In the genomic region with DNA sequence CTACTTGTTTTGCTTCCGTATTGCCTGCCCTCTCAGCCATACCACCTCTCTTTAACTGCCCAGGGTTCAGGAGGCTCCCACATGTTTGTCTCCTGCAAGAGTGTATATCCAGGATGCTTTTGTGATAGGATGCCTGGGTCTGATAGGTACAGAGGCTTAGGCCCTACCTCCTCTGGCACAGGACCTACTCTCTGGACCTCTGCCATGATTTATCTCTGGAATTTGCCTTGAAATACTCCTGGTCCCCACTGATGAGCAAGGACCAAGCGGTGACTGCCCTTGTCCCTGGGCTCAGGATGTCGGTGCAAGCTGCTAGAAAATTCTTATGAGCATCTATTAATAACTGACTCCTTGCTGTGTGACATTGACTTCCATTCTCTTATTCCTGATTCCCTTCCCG, we compare ENCODE assay signal across 19 mouse cellular contexts. TPM values are rescaled to one million over a fixed set of nuclear protein-coding genes. Genes with fewer than 3 reads are reported as not detected.
DNase-seq lines count a peak whose midpoint lies in the region; ATAC-seq and TF ChIP-seq lines count a peak whose summit lies in the region.
"Had no signal": no experiment of that assay in that cellular context is flagged by ENCODE, and none has a peak within 500 bp of the region (broad histone marks: within the 10 kb centered on the region; RNA-seq: fewer than 3 reads in every experiment).

No protein-coding gene starts in this region.

- WGBS in embryonic facial prominence, embryonic 13.5 days: 87% methylated on average over 4 of the region's 4 CpGs
- 88% methylated on average over 4 of the region's 4 CpGs for WGBS in embryonic facial prominence, embryonic 10.5 days
- 60% methylated on average over 4 of the region's 4 CpGs for whole genome bisulfite sequencing in kidney, adult 2 months
- WGBS in heart, embryonic 14.5 days: 16% methylated on average over 4 of the region's 4 CpGs
- 90% methylated on average over 4 of the region's 4 CpGs for WGBS in forebrain, embryonic 16.5 days

- H3K4me2 ChIP-seq in embryonic facial prominence, embryonic 13.5 days: no peak overlapping the region
- peak overlapping the region; percentile 12; the same call in 1 of the 2 replicates for H3K4me2 ChIP-seq in heart, embryonic 14.5 days (ENCODE audit: low read length)
- no peak overlapping the region for H3K4me2 ChIP-seq in forebrain, embryonic 16.5 days (ENCODE audit: low read length)
- H3K4me2 ChIP-seq: forebrain, embryonic 15.5 days; limb, embryonic 15.5 days; lung, embryonic 14.5 days had no signal

- no peak overlapping the region for H3K27ac ChIP-seq in embryonic facial prominence, embryonic 13.5 days
- H3K27ac ChIP-seq in embryonic facial prominence, embryonic 10.5 days (replicated peaks): no peak overlapping the region
- H3K27ac ChIP-seq in kidney, adult 2 months (ENCODE audit: insufficient read depth, low read depth, low read length): no peak overlapping the region
- H3K27ac ChIP-seq in heart, embryonic 14.5 days (replicated peaks in 1 of 2; ENCODE audit: control insufficient read depth in 1 of 2, insufficient read depth in 1 of 2, low read depth in 2 of 2, low read length in 2 of 2): peak overlapping the region; percentile 24 to 85
- no peak overlapping the region for H3K27ac ChIP-seq in forebrain, embryonic 16.5 days (ENCODE audit: low read length)
- H3K27ac ChIP-seq: forebrain, embryonic 15.5 days; layer of hippocampus, adult 2 months; left cerebral cortex, adult 2 months; limb, embryonic 15.5 days had no signal

- ATAC-seq in embryonic facial prominence, embryonic 13.5 days (ENCODE audit: insufficient number of reproducible peaks, insufficient read depth, low FRiP score, low TSS enrichment, low read depth): 0 out of 2 replicates have a peak, but pooled peaks have one; percentile 21
- ATAC-seq in heart, embryonic 14.5 days (ENCODE audit: insufficient number of reproducible peaks, insufficient read depth, low FRiP score, low read depth): peak; percentile 70
- ATAC-seq in forebrain, embryonic 16.5 days: no peak
- ATAC-seq: forebrain, embryonic 15.5 days; midbrain, embryonic 16.5 days; Patski had no signal

- no peaks in the 10 kb centered on the region for H3K27me3 ChIP-seq in embryonic facial prominence, embryonic 13.5 days
- H3K27me3 ChIP-seq in embryonic facial prominence, embryonic 10.5 days (replicated peaks; ENCODE audit: low read depth, poor library complexity, severe bottlenecking): no peaks in the 10 kb centered on the region
- H3K27me3 ChIP-seq in kidney, adult 2 months (replicated peaks; ENCODE audit: control insufficient read depth, insufficient read depth, low read length): no peaks in the 10 kb centered on the region
- no peaks in the 10 kb centered on the region for H3K27me3 ChIP-seq in heart, embryonic 14.5 days (ENCODE audit: control insufficient read depth, insufficient read depth, low read length)
- no peaks in the 10 kb centered on the region for H3K27me3 ChIP-seq in forebrain, embryonic 16.5 days (replicated peaks; ENCODE audit: control insufficient read depth, insufficient read depth, low read length)
- H3K27me3 ChIP-seq: forebrain, embryonic 15.5 days; limb, embryonic 15.5 days; Patski had no signal

- H3K9ac ChIP-seq in embryonic facial prominence, embryonic 13.5 days: no peak overlapping the region
- H3K9ac ChIP-seq in heart, embryonic 14.5 days (ENCODE audit: low read length): no peak overlapping the region
- H3K9ac ChIP-seq in forebrain, embryonic 16.5 days (replicated peaks; ENCODE audit: low read depth, low read length): no peak overlapping the region
- H3K9ac ChIP-seq: forebrain, embryonic 15.5 days; limb, embryonic 15.5 days; lung, embryonic 14.5 days had no signal

- no peaks in the 10 kb centered on the region for H3K36me3 ChIP-seq in embryonic facial prominence, embryonic 13.5 days
- no peaks in the 10 kb centered on the region for H3K36me3 ChIP-seq in embryonic facial prominence, embryonic 10.5 days (replicated peaks)
- no peaks in the 10 kb centered on the region for H3K36me3 ChIP-seq in kidney, adult 2 months (ENCODE audit: control insufficient read depth, insufficient read depth, low read length)
- no peaks in the 10 kb centered on the region for H3K36me3 ChIP-seq in heart, embryonic 14.5 days (ENCODE audit: control insufficient read depth, insufficient read depth, low read length)
- no peaks in the 10 kb centered on the region for H3K36me3 ChIP-seq in forebrain, embryonic 16.5 days (ENCODE audit: control insufficient read depth, insufficient read depth)
- H3K36me3 ChIP-seq: forebrain, embryonic 15.5 days; limb, embryonic 15.5 days had no signal

- no peak overlapping the region for H3K4me3 ChIP-seq in embryonic facial prominence, embryonic 13.5 days
- H3K4me3 ChIP-seq in embryonic facial prominence, embryonic 10.5 days: no peak overlapping the region
- H3K4me3 ChIP-seq in kidney, adult 2 months (ENCODE audit: insufficient read depth, low read depth, low read length): no peak overlapping the region
- H3K4me3 ChIP-seq in heart, embryonic 14.5 days (ENCODE audit: control insufficient read depth in 1 of 2, insufficient read depth in 1 of 2, low read depth in 1 of 2, low read length in 2 of 2): no peak overlapping the region
- no peak overlapping the region for H3K4me3 ChIP-seq in forebrain, embryonic 16.5 days (replicated peaks; ENCODE audit: low read length)
- H3K4me3 ChIP-seq: erythroblast, embryonic 14.5 days; forebrain, embryonic 15.5 days; layer of hippocampus, adult 2 months; left cerebral cortex, adult 2 months; limb, embryonic 15.5 days had no signal

- no peak for TF ChIP-seq CTCF in kidney, adult 2 months (conservative IDR thresholded peaks at IDR 0.05; ENCODE audit: insufficient read depth, insufficient read length, low read depth, low read length)

- no peaks in the 10 kb centered on the region for H3K9me3 ChIP-seq in embryonic facial prominence, embryonic 13.5 days
- H3K9me3 ChIP-seq in embryonic facial prominence, embryonic 10.5 days: no peaks in the 10 kb centered on the region
- no peaks in the 10 kb centered on the region for H3K9me3 ChIP-seq in heart, embryonic 14.5 days (ENCODE audit: control insufficient read depth, low read length)
- no peaks in the 10 kb centered on the region for H3K9me3 ChIP-seq in forebrain, embryonic 16.5 days (ENCODE audit: control insufficient read depth, low read length)
- H3K9me3 ChIP-seq: forebrain, embryonic 15.5 days; limb, embryonic 15.5 days had no signal

- no peak for TF ChIP-seq POLR2A in kidney, adult 2 months (IDR thresholded peaks at IDR 0.05; ENCODE audit: low read depth, low read length)

- DNase-seq in embryonic facial prominence, embryonic 10.5 days (ENCODE audit: low spot score): no peak
- DNase-seq in kidney, adult 2 months: peak; percentile 72
- DNase-seq in kidney, adult 11 months: no peak
- peak; percentile 40 for DNase-seq in 3T3-L1 (ENCODE audit: low read depth, low spot score)
- no peak for DNase-seq in spleen, postnatal 10 days (ENCODE audit: low spot score in 2 of 2)
- DNase-seq: B cell, adult 2 months; embryo, embryonic 11 days; lung, embryonic 14.5 days; right cerebral cortex, postnatal 14 days had no signal

- peaks cover 15% of the 10 kb centered on the region for H3K4me1 ChIP-seq in embryonic facial prominence, embryonic 13.5 days
- H3K4me1 ChIP-seq in embryonic facial prominence, embryonic 10.5 days: peaks cover 13% of the 10 kb centered on the region
- peaks cover 51% of the 10 kb centered on the region for H3K4me1 ChIP-seq in kidney, adult 2 months (ENCODE audit: control insufficient read depth, insufficient read depth, low read length)
- H3K4me1 ChIP-seq in heart, embryonic 14.5 days (ENCODE audit: control insufficient read depth in 2 of 2, insufficient read depth in 2 of 2, low read length in 2 of 2): peaks cover 28 to 36% of the 10 kb centered on the region in 2 experiments
- no peaks in the 10 kb centered on the region for H3K4me1 ChIP-seq in forebrain, embryonic 16.5 days (replicated peaks; ENCODE audit: control insufficient read depth, insufficient read depth, low read length)
- H3K4me1 ChIP-seq: forebrain, embryonic 15.5 days had no signal

RNA-seq across cellular contexts. Expression of a gene that starts 12.0 kb away (rescaled TPM):
- 50.9 and 52.0 TPM in 2 replicates for polyA plus RNA-seq in embryonic facial prominence, embryonic 13.5 days (2015; fragmentation: Nextera tagmentation; extraction: Ambion mirVana)
- polyA plus RNA-seq in embryonic facial prominence, embryonic 10.5 days (2016; fragmentation: Nextera tagmentation; extraction: Ambion mirVana): 31.6 and 37.3 TPM in 2 replicates
- 80.6 and 96.2 TPM in 2 replicates for polyA plus RNA-seq in kidney, adult 2 months (2012; rRNA removed)
- 38.4 and 38.6 TPM in 2 replicates for polyA plus RNA-seq in heart, embryonic 14.5 days (2014; fragmentation: Nextera tagmentation; extraction: Ambion mirVana)
- 27.9 and 34.6 TPM in 2 replicates for polyA plus RNA-seq in forebrain, embryonic 16.5 days (2015; fragmentation: Nextera tagmentation; extraction: Ambion mirVana)

RNA-seq across cellular contexts. Expression of a gene that starts 16.2 kb away (rescaled TPM):
- 21.5 and 21.6 TPM in 2 replicates for polyA plus RNA-seq in embryonic facial prominence, embryonic 13.5 days (2015; fragmentation: Nextera tagmentation; extraction: Ambion mirVana)
- 15.5 and 15.7 TPM in 2 replicates for polyA plus RNA-seq in embryonic facial prominence, embryonic 10.5 days (2016; fragmentation: Nextera tagmentation; extraction: Ambion mirVana)
- 17.6 and 18.8 TPM in 2 replicates for polyA plus RNA-seq in kidney, adult 2 months (2012; rRNA removed)
- 10.6 and 11.8 TPM in 2 replicates for polyA plus RNA-seq in heart, embryonic 14.5 days (2014; fragmentation: Nextera tagmentation; extraction: Ambion mirVana)
- 7.2 and 8.5 TPM in 2 replicates for polyA plus RNA-seq in forebrain, embryonic 16.5 days (2015; fragmentation: Nextera tagmentation; extraction: Ambion mirVana)

Comparison
In these comparisons a context has a peak if more than half of its experiments do, and no peak if none do; other contexts are left out.
1. DNase-seq: peak in kidney, adult 2 months (single experiment) and 3T3-L1 (single experiment); none in embryonic facial prominence, embryonic 10.5 days (single experiment), kidney, adult 11 months (single experiment) and spleen, postnatal 10 days (0 of 2).
2. H3K27ac ChIP-seq: peak in heart, embryonic 14.5 days (2 of 2); none in embryonic facial prominence, embryonic 13.5 days (single experiment), embryonic facial prominence, embryonic 10.5 days (single experiment), kidney, adult 2 months (single experiment) and forebrain, embryonic 16.5 days (single experiment).